Mouse (Mus musculus): Measurements from ENCODE around the gene Wdpcp.

- TF ChIP-seq POLR2A (IDR thresholded peaks at IDR 0.05; ENCODE audit: low read depth, low read length) (no peak), CTCF (conservative IDR thresholded peaks at IDR 0.05; ENCODE audit: insufficient read depth, insufficient read length, low read depth, low read length) (no peak)
Observed at GRCm38 (mm10) chr11:21735272-21735671, 163.2 kb downstream of the Wdpcp start.
